Mouse (Mus musculus): ENCODE measurements around the gene Plcl1. TPM values are rescaled to one million over a fixed set of nuclear protein-coding genes. Genes with fewer than 3 reads are reported as not detected.

Gene Plcl1
- total and polyA plus RNA-seq, 3 experiments, result 0.05 TPM; not detected in 2

DNA sequence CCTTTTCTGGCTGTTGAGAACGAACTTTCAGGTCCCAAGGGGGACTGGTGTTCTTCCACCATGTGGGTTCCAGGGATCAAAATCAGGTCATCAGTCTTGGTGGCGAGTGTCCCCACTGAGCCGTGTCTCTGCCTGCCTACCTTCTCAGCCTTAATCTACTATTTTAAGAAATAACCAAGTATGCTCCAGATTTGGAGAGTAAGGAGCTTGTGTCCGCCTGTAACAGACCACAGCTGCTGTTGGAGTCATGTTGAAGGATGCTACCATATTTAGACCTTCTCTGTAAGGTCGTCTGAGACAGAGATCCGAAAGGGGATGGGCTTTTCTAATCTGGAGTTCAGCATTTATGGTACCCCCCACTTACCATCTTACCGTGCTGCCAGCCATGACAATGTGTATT is 152.2 kb downstream of the Plcl1 start:
- no peak for ATAC-seq (ENCODE audit: extremely low read depth, insufficient number of reproducible peaks, low FRiP score, poor library complexity, severe bottlenecking)
- TF ChIP-seq POLR2AphosphoS5 (IDR thresholded peaks at IDR 0.05; ENCODE audit: insufficient replicate concordance, low read depth, low read length) (no peak), GATA2 (IDR thresholded peaks at IDR 0.05; ENCODE audit: borderline replicate concordance, low read depth, low read length) (no peak), TAL1 (conservative IDR thresholded peaks at IDR 0.05; ENCODE audit: low read depth, low read length) (no peak), GATA1 (IDR thresholded peaks at IDR 0.05; ENCODE audit: borderline replicate concordance, low read length) (no peak), CTCF (IDR thresholded peaks at IDR 0.05; ENCODE audit: low read depth, low read length) (no peak)

DNA sequence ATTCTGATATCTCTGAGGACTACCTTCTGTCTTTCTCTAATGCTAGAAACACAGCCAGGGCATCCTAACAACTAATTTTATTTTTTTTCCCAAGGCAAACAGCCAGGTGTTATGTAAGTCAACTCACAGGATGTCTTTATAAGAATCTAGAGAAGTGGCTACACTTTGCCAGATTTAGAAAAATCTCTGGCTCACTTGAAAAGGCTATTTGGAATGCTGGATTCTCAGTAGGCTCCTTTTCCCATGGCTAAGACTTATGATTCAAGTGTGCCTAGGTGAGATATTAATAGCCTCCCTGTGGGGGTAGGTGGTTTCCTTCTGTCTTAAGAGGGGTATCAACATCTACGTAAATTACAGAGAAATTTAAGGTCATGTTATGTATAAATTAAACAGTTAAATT is 152.7 kb downstream of the Plcl1 start:
- ATAC-seq (ENCODE audit: extremely low read depth, insufficient number of reproducible peaks, low FRiP score, poor library complexity, severe bottlenecking), result no peak
- no peak for TF ChIP-seq GATA2 (IDR thresholded peaks at IDR 0.05; ENCODE audit: borderline replicate concordance, low read depth, low read length)
- TF ChIP-seq GATA1 (IDR thresholded peaks at IDR 0.05; ENCODE audit: borderline replicate concordance, low read length), result no peak
- no peak for TF ChIP-seq TAL1 (conservative IDR thresholded peaks at IDR 0.05; ENCODE audit: low read depth, low read length)
- no peak for TF ChIP-seq CTCF (IDR thresholded peaks at IDR 0.05; ENCODE audit: low read depth, low read length)
- no peak for TF ChIP-seq POLR2AphosphoS5 (IDR thresholded peaks at IDR 0.05; ENCODE audit: insufficient replicate concordance, low read depth, low read length)
- no peaks in the 10 kb centered on the region for H3K36me3 ChIP-seq (replicated peaks)

More for the DNA sequence above, 152.2 kb downstream of the Plcl1 start:
- no peak for DNase-seq (ENCODE audit: low spot score)
- Histone ChIP-seq H3K4me1 (ENCODE audit: insufficient read depth, low read depth, low read length) (no peaks in the 10 kb centered on the region), H3K36me3 (replicated peaks) (no peaks in the 10 kb centered on the region), H3K4me3 (ENCODE audit: low read depth, low read length) (no peak overlapping the region), H3K9me3 (replicated peaks) (no peaks in the 10 kb centered on the region), H3K27me3 (ENCODE audit: insufficient read depth, low read length) (no peaks in the 10 kb centered on the region)

DNA sequence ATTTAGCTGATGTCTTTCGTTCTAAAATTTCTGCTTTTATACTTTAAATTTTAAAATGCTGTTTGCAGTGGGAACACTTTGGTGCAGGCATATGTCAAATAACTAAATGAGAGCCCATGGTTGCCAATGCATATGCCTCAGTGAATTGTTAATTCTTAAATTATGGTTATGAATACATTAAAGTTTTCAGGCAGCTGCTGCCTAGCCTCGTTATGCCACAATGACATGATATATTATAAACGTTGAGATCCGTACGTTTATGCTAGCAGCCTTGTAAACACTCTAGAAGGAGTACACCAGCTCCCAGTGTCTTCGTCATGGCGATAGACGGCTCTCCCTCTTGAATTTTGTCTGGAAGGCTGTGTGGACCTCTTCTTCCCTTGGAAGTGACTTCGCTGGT is 154.3 kb downstream of the Plcl1 start:
- H3K4me3 ChIP-seq (ENCODE audit: low read depth, low read length), result no peak overlapping the region
- no peaks in the 10 kb centered on the region for H3K9me3 ChIP-seq (replicated peaks)
- TF ChIP-seq TAL1 (conservative IDR thresholded peaks at IDR 0.05; ENCODE audit: low read depth, low read length) (no peak), GATA2 (IDR thresholded peaks at IDR 0.05; ENCODE audit: borderline replicate concordance, low read depth, low read length) (no peak), GATA1 (IDR thresholded peaks at IDR 0.05; ENCODE audit: borderline replicate concordance, low read length) (no peak), POLR2AphosphoS5 (IDR thresholded peaks at IDR 0.05; ENCODE audit: insufficient replicate concordance, low read depth, low read length) (no peak), CTCF (IDR thresholded peaks at IDR 0.05; ENCODE audit: low read depth, low read length) (no peak)
- H3K4me1 ChIP-seq (ENCODE audit: insufficient read depth, low read depth, low read length), result no peaks in the 10 kb centered on the region
- H3K27me3 ChIP-seq (ENCODE audit: insufficient read depth, low read length), result no peaks in the 10 kb centered on the region
- no peak for ATAC-seq (ENCODE audit: extremely low read depth, insufficient number of reproducible peaks, low FRiP score, poor library complexity, severe bottlenecking)
- no peak for DNase-seq (ENCODE audit: low spot score)
- H3K36me3 ChIP-seq (replicated peaks), result no peaks in the 10 kb centered on the region

More for the DNA sequence above, 152.7 kb downstream of the Plcl1 start:
- H3K9me3 ChIP-seq (replicated peaks), result no peaks in the 10 kb centered on the region
- H3K27me3 ChIP-seq (ENCODE audit: insufficient read depth, low read length), result no peaks in the 10 kb centered on the region
- no peaks in the 10 kb centered on the region for H3K4me1 ChIP-seq (ENCODE audit: insufficient read depth, low read depth, low read length)
- no peak overlapping the region for H3K4me3 ChIP-seq (ENCODE audit: low read depth, low read length)
- DNase-seq (ENCODE audit: low spot score), result no peak

DNA sequence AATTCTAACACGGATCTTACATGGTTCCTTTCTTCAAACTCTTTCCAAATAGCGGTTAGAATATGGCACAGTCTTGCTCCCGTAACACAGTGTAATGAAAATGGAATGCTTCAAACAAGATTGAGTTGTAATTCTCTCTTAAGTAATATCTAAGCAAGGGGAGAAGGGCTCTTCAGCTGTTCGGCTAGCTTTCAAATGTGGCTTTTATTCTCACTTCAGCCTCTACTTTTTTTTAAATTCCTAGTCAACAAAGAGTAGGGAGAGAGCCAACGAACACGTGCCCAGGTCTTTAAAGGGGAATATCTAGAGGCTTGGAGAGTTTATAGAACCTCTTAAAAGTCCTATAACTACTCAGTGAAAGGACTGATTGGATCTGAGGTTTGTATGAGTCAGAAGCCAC is 160.2 kb downstream of the Plcl1 start:
- ATAC-seq (ENCODE audit: extremely low read depth, insufficient number of reproducible peaks, low FRiP score, poor library complexity, severe bottlenecking) (no peak), DNase-seq (ENCODE audit: low spot score) (no peak)
- Histone ChIP-seq H3K4me3 (ENCODE audit: low read depth, low read length) (no peak overlapping the region), H3K9me3 (replicated peaks) (no peaks in the 10 kb centered on the region), H3K4me1 (ENCODE audit: insufficient read depth, low read depth, low read length) (no peaks in the 10 kb centered on the region), H3K36me3 (replicated peaks) (no peaks in the 10 kb centered on the region), H3K27me3 (ENCODE audit: insufficient read depth, low read length) (no peaks in the 10 kb centered on the region)
- no peak for TF ChIP-seq GATA1 (IDR thresholded peaks at IDR 0.05; ENCODE audit: borderline replicate concordance, low read length)
- TF ChIP-seq GATA2 (IDR thresholded peaks at IDR 0.05; ENCODE audit: borderline replicate concordance, low read depth, low read length), result no peak
- no peak for TF ChIP-seq TAL1 (conservative IDR thresholded peaks at IDR 0.05; ENCODE audit: low read depth, low read length)
- no peak for TF ChIP-seq POLR2AphosphoS5 (IDR thresholded peaks at IDR 0.05; ENCODE audit: insufficient replicate concordance, low read depth, low read length)
- TF ChIP-seq CTCF (IDR thresholded peaks at IDR 0.05; ENCODE audit: low read depth, low read length), result no peak

DNA sequence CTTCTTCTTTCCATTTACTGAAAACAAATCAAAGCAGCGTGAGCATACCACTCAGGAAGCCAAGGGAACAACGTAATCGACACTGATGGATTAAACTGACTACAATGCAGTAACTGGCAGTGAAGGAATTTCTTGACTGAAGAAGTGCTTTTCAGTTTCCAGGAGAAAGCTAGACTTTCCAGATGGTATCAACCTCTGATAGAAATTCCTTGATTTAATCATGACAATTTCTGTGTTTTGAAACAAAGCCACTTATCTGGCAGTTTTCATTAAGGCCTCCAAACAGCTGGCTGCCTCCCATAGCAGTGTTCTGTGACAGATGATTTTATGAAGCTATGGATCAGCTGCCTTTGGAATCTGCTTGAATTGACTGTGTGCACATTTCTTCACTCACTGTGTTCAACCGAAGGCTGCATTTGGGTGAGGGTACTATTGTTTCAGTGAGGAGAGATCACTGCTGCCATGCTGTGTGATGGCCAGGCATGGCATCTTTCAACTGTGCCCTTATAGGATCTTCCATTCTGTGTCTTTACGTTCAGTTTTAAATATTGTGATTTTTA is 162.2 kb downstream of the Plcl1 start:
- DNase-seq (ENCODE audit: low spot score) (no peak), ATAC-seq (ENCODE audit: extremely low read depth, insufficient number of reproducible peaks, low FRiP score, poor library complexity, severe bottlenecking) (no peak)
- TF ChIP-seq CTCF (IDR thresholded peaks at IDR 0.05; ENCODE audit: low read depth, low read length), result no peak
- TF ChIP-seq TAL1 (conservative IDR thresholded peaks at IDR 0.05; ENCODE audit: low read depth, low read length), result no peak
- no peak for TF ChIP-seq GATA2 (IDR thresholded peaks at IDR 0.05; ENCODE audit: borderline replicate concordance, low read depth, low read length)
- TF ChIP-seq POLR2AphosphoS5 (IDR thresholded peaks at IDR 0.05; ENCODE audit: insufficient replicate concordance, low read depth, low read length), result no peak
- TF ChIP-seq GATA1 (IDR thresholded peaks at IDR 0.05; ENCODE audit: borderline replicate concordance, low read length), result no peak
- Histone ChIP-seq H3K27me3 (ENCODE audit: insufficient read depth, low read length) (no peaks in the 10 kb centered on the region), H3K4me3 (ENCODE audit: low read depth, low read length) (no peak overlapping the region), H3K36me3 (replicated peaks) (no peaks in the 10 kb centered on the region), H3K9me3 (replicated peaks) (no peaks in the 10 kb centered on the region), H3K4me1 (ENCODE audit: insufficient read depth, low read depth, low read length) (no peaks in the 10 kb centered on the region)

DNA sequence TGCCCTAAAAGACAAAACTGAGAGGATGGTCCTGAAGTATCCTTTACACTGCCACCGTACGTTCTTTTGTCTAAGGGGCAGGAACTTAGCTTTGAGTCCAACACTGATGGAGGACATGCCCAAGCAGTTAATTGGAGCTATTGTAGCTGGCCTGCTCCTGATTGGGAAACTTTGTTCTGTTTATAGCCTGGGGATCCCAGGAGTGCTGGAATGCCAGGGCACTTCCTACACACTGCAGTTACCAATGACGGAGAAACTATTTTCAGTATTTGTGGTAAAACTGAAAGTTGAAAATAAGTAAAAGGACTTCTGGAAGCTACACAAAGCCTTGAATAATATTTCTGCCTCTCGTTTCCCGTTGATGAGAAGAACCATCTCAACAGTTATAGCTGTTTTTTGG is 164.5 kb downstream of the Plcl1 start:
- Histone ChIP-seq H3K36me3 (replicated peaks) (no peaks in the 10 kb centered on the region), H3K4me3 (ENCODE audit: low read depth, low read length) (no peak overlapping the region), H3K4me1 (ENCODE audit: insufficient read depth, low read depth, low read length) (no peaks in the 10 kb centered on the region), H3K9me3 (replicated peaks) (no peaks in the 10 kb centered on the region), H3K27me3 (ENCODE audit: insufficient read depth, low read length) (no peaks in the 10 kb centered on the region)
- TF ChIP-seq TAL1 (conservative IDR thresholded peaks at IDR 0.05; ENCODE audit: low read depth, low read length) (no peak), GATA1 (IDR thresholded peaks at IDR 0.05; ENCODE audit: borderline replicate concordance, low read length) (no peak), POLR2AphosphoS5 (IDR thresholded peaks at IDR 0.05; ENCODE audit: insufficient replicate concordance, low read depth, low read length) (no peak), CTCF (IDR thresholded peaks at IDR 0.05; ENCODE audit: low read depth, low read length) (no peak), GATA2 (IDR thresholded peaks at IDR 0.05; ENCODE audit: borderline replicate concordance, low read depth, low read length) (no peak)
- DNase-seq (ENCODE audit: low spot score), result no peak
- no peak for ATAC-seq (ENCODE audit: extremely low read depth, insufficient number of reproducible peaks, low FRiP score, poor library complexity, severe bottlenecking)
